Mouse (Mus musculus) MEL (cell line): ENCODE results near the gene Tdrkh.

Source experiments
- CTCF ChIP-seq, 3 experiments: IDR thresholded peaks in 2 of 3; conservative IDR thresholded peaks in 1 of 3; 2 replicates each; pipeline ENCODE4 v1.5.1; 2011 to 2012; ENCODE audit warnings: low read length in 3 of 3, low read depth in 2 of 3, mild to moderate bottlenecking in 2 of 3, improper control_type of control experiment in 1 of 3, inconsistent platforms in 1 of 3, mixed read lengths in 1 of 3, moderate library complexity in 1 of 3; ENCODE audit not compliant: control insufficient read depth in 1 of 3, insufficient read depth in 1 of 3, poor library complexity in 1 of 3, severe bottlenecking in 1 of 3
- EP300 ChIP-seq, 2 experiments: IDR thresholded peaks; 2 replicates each; pipeline ENCODE4 v1.6.1; 2011; ENCODE audit warnings: improper control_type of control experiment in 2 of 2, low read length in 2 of 2, low read depth in 1 of 2, mild to moderate bottlenecking in 1 of 2
- GABPA ChIP-seq: IDR thresholded peaks from 2 replicates; pipeline ENCODE4 v1.6.1; 2012; ENCODE audit warnings: low read depth, mild to moderate bottlenecking, inconsistent platforms, low read length, improper control_type of control experiment, moderate library complexity
- MAFK ChIP-seq: IDR thresholded peaks from 2 replicates; pipeline ENCODE4 v1.6.1; 2011; ENCODE audit warnings: low read depth, mild to moderate bottlenecking, low read length, improper control_type of control experiment, borderline replicate concordance
- POLR2A ChIP-seq, 2 experiments: IDR thresholded peaks; 2 replicates each; pipeline ENCODE4 v1.6.1; 2011 to 2012; ENCODE audit warnings: low read length in 2 of 2, mild to moderate bottlenecking in 2 of 2, control low read depth in 1 of 2, improper control_type of control experiment in 1 of 2, low read depth in 1 of 2, moderate library complexity in 1 of 2; ENCODE audit not compliant: control insufficient read depth in 1 of 2, insufficient read depth in 1 of 2, poor library complexity in 1 of 2
- UBTF ChIP-seq: IDR thresholded peaks from 2 replicates; pipeline ENCODE4 v1.6.1; 2012; ENCODE audit warnings: low read depth, mild to moderate bottlenecking, inconsistent platforms, low read length, improper control_type of control experiment, moderate library complexity, borderline replicate concordance; ENCODE audit not compliant: insufficient read depth
- USF1 ChIP-seq: IDR thresholded peaks from 2 replicates; pipeline ENCODE4 v1.6.1; 2014; ENCODE audit warnings: low read depth, mild to moderate bottlenecking, inconsistent platforms, low read length, improper control_type of control experiment, moderate library complexity

DNA sequence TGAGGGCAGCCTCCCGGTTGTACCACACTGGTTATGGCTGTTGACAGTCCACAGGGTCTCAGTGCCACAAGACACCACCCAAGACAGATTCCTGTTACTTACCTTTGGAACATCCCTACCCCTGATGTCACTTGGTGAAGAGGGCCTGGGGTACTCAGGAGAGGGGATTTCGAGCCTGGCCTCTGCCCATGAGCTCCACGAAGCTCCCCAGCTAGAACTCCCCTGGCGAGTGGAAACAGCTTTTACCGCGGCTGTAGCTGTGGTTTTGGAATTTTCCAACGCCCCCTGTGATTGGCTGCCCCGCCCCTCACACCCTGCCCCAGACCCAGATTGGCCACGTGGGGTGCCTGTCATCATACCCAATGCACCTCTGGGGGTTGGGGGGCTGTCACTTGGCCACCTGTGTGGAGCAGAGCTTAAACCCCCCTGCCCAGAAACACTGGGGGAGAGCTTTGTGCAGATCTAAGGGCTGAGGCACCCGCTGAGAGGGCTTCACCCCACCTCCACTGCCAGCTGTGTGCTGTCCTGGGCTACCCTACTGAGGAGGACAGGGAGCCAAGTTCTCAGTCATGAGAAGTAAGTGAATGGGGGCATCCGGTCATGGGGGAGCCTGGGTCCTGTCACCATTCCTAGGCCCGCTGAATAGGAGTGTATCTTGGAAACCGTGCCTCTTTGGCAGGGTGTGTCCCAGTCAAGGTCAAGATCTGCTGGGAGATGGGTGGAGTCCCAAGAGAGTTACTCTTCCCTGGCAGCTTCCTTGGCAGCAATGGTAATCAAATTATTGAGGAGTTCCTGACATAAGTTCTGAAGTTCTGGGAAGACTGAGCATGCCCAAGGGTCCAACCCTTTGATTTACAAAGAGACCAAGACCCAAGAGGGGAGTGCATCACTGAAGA lies 35.8 kb upstream of the Tdrkh start:
- TF ChIP-seq CTCF (IDR thresholded peaks at IDR 0.05 in 2 of 3, conservative IDR thresholded peaks at IDR 0.05 in 1 of 3; ENCODE audit: control insufficient read depth in 1 of 3, insufficient read depth in 1 of 3, low read depth in 2 of 3, low read length in 3 of 3, poor library complexity in 1 of 3, severe bottlenecking in 1 of 3), result no peak
- no peak for TF ChIP-seq USF1
- no peak for TF ChIP-seq POLR2A (IDR thresholded peaks at IDR 0.05; ENCODE audit: control insufficient read depth in 1 of 2, insufficient read depth in 1 of 2, low read depth in 1 of 2, low read length in 2 of 2, poor library complexity in 1 of 2)
- no peak for TF ChIP-seq MAFK
- TF ChIP-seq GABPA, result no peak
- no peak for TF ChIP-seq UBTF
- no peak for TF ChIP-seq EP300 (IDR thresholded peaks at IDR 0.05; ENCODE audit: low read depth in 1 of 2, low read length in 2 of 2)
